Mouse (Mus musculus): ENCODE measurements around the gene Ttc23. TPM values are rescaled to one million over a fixed set of nuclear protein-coding genes. Genes with fewer than 3 reads are reported as not detected.

The Ttc23 gene
- polyA plus RNA-seq, 1 experiment from 2014 or later: 47.3 TPM

DNA sequence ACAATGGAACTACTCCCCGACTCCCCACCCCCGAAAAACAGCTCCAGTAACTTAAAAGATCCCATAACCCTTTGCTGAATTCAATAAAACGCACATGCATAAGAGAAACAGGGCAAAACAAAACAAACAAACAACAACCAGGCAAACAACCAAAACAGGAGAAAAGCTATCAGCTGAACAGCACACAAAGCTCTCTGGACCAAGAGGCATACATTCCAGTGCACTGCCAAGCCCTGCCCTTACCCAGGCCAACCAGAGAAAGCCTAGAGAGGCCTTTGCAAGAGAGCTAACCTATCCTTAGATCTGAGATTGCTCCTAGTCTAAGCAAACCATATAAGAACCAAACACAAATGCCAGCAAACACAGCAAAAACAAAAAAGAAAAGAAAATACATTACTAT, 25.1 kb upstream of the Ttc23 start:
- WGBS: 79% methylated on average over 3 of the region's 3 CpGs
- no peaks in the 10 kb centered on the region for H3K9me3 ChIP-seq
- no peaks in the 10 kb centered on the region for H3K36me3 ChIP-seq (replicated peaks)
- no peak overlapping the region for H3K27ac ChIP-seq (replicated peaks)
- no peak for DNase-seq (ENCODE audit: low spot score)
- no peak overlapping the region for H3K4me3 ChIP-seq
- H3K4me1 ChIP-seq: peaks cover 10% of the 10 kb centered on the region
- no peaks in the 10 kb centered on the region for H3K27me3 ChIP-seq (replicated peaks; ENCODE audit: low read depth, poor library complexity, severe bottlenecking)

DNA sequence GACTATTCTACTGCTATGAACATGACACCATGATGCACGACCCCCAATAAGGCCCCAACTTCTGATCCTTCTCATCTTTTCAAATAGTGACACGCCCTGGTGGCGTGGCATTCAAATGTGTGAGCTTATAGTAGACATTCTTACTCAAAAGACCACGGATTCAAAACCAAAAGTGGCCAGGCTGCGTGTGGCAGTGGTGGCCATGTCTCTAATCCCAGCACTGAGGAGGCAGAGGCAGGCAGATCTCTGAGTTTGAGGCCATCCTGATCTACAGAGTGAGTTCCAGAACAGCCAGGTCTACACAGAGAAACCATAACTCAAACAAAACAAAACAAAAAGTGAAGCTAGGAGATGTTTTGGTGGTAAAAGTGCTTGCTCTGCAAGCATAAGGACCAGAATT, 20.5 kb upstream of the Ttc23 start:
- Histone ChIP-seq H3K27ac (replicated peaks) (no peak overlapping the region), H3K4me3 (no peak overlapping the region), H3K4me1 (peaks cover 5% of the 10 kb centered on the region), H3K27me3 (replicated peaks; ENCODE audit: low read depth, poor library complexity, severe bottlenecking) (no peaks in the 10 kb centered on the region), H3K36me3 (replicated peaks) (0 out of 2 replicates have a peak, but pooled peaks cover 2% of the 10 kb centered on the region), H3K9me3 (no peaks in the 10 kb centered on the region)
- WGBS: 85% methylated on average over 5 of the region's 5 CpGs
- no peak for DNase-seq (ENCODE audit: low spot score)

DNA sequence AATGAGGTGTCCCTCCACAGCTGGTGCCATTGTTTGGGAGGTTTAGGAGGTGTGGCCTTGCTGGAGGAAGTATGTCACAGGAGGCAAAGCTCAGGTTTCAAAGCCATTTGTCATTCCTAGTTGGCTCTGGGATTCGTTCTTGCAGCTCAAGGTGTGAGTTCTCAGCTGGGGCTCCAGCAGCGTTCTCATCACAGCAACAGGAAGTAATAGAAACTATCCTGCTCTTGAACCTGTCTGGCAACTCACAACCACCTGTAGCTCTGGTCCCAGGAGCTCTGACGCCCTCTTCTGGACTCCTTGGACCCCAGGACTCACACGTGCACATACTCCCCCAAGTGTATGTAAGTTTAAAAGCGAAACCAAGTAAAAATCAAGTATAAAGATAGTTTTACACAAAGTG, 17.5 kb upstream of the Ttc23 start:
- no peak for DNase-seq (ENCODE audit: low spot score)
- WGBS: 51% methylated on average over 5 of the region's 5 CpGs
- H3K27ac ChIP-seq (replicated peaks): no peak overlapping the region

DNA sequence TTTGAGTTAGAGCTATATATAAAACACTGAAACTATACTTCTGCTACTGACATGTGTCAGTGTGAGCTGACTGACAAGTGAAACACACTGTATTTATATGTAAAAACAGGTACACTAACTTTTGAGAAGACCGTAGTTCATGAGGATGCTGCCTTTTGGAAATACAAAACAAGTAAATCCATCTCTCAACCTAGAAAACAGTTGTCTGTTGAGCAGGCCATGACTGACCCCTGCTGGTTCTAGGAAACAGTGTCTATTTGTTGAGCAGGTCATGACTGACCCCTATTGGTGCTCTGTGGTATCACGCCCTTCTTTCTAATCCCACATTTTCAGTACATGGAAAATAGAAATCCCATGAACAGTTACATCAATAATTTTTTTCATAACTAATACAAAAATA, 16.4 kb upstream of the Ttc23 start:
- DNase-seq (ENCODE audit: low spot score): peak; percentile 77
- H3K27me3 ChIP-seq (replicated peaks; ENCODE audit: low read depth, poor library complexity, severe bottlenecking): no peaks in the 10 kb centered on the region
- no peak overlapping the region for H3K27ac ChIP-seq (replicated peaks)
- H3K36me3 ChIP-seq (replicated peaks): peaks cover 5% of the 10 kb centered on the region; the same call in 1 of the 2 replicates
- H3K4me1 ChIP-seq: peaks cover 5% of the 10 kb centered on the region
- H3K4me3 ChIP-seq: no peak overlapping the region
- H3K9me3 ChIP-seq: no peaks in the 10 kb centered on the region
- 25% methylated on average over 2 of the region's 2 CpGs for WGBS

More for the DNA sequence above, 17.5 kb upstream of the Ttc23 start:
- no peaks in the 10 kb centered on the region for H3K9me3 ChIP-seq
- H3K36me3 ChIP-seq (replicated peaks): peaks cover 5% of the 10 kb centered on the region; the same call in 1 of the 2 replicates
- peaks cover 5% of the 10 kb centered on the region for H3K4me1 ChIP-seq
- H3K4me3 ChIP-seq: no peak overlapping the region
- no peaks in the 10 kb centered on the region for H3K27me3 ChIP-seq (replicated peaks; ENCODE audit: low read depth, poor library complexity, severe bottlenecking)

DNA sequence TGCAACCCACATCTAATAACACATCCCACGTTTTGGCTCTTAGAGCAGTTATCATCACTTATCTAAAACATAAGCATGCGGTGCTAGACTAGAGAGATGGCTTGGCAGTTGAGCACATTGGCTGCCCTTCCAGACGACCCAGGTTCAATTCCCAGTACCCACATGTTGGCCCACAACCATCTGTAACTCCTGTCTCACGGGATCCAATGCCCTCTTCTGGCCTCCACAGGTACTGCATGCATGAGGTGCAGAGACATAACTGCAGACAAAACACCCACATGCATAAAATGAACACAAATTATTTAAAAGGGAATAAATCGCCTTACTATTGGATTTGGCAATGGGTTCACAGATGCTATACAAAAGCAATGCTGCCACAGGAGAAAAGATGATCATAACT, 14.8 kb upstream of the Ttc23 start:
- DNase-seq (ENCODE audit: low spot score): no peak
- H3K36me3 ChIP-seq (replicated peaks): peaks cover 6% of the 10 kb centered on the region; the same call in 1 of the 2 replicates
- 81% methylated on average over 5 of the region's 5 CpGs for WGBS
- H3K9me3 ChIP-seq: no peaks in the 10 kb centered on the region
- H3K27ac ChIP-seq (replicated peaks): no peak overlapping the region
- no peak overlapping the region for H3K4me3 ChIP-seq
- H3K27me3 ChIP-seq (replicated peaks; ENCODE audit: low read depth, poor library complexity, severe bottlenecking): no peaks in the 10 kb centered on the region
- H3K4me1 ChIP-seq: peaks cover 5% of the 10 kb centered on the region

DNA sequence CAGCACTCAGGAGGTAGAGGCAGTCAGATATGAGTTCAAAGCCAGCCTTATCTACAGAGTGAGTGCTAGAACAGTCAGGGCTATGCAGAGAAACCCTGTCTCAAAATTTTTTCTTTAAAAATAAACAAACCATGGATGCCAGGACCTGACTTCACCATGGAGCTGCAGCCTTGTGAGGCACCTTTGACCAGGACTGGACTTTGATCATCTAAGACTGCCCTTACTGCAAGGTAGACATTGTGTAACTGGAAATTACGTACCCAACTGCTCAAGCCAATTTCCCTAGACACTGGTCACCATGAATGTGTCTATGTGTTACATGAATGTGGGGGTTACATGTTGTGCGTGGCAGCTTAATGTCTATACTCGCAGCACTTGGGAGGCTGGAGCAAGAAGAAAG, 13.0 kb upstream of the Ttc23 start:
- H3K4me3 ChIP-seq: no peak overlapping the region
- H3K36me3 ChIP-seq (replicated peaks): peaks cover 8% of the 10 kb centered on the region; the same call in 1 of the 2 replicates
- no peak overlapping the region for H3K27ac ChIP-seq (replicated peaks)
- no peaks in the 10 kb centered on the region for H3K9me3 ChIP-seq
- WGBS: 95% methylated on average over 3 of the region's 3 CpGs
- no peak for DNase-seq (ENCODE audit: low spot score)
- H3K4me1 ChIP-seq: peaks cover 7% of the 10 kb centered on the region
- H3K27me3 ChIP-seq (replicated peaks; ENCODE audit: low read depth, poor library complexity, severe bottlenecking): no peaks in the 10 kb centered on the region

DNA sequence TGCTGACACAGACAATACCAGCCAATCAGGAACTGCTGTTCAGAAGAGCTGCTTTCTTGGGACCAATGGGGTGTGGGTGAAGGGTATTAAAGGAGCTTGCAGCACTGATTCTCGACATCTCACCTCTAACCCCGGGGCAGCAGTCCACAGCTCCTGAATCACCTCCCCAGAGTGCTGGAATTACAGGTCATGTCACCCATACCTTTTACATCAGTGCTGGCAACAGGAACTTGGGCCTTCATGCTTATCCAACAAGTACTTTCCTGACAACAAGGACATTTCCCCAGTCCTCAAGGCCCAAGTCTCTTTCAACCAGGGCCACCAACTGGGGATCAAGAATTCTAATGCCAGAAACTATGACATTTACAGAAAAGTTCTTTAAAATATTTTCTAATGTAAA, 11.0 kb upstream of the Ttc23 start:
- WGBS: 72% methylated on average over 2 of the region's 2 CpGs
- peaks cover 8% of the 10 kb centered on the region for H3K4me1 ChIP-seq
- no peaks in the 10 kb centered on the region for H3K9me3 ChIP-seq
- no peak overlapping the region for H3K27ac ChIP-seq (replicated peaks)
- H3K36me3 ChIP-seq (replicated peaks): peaks cover 6% of the 10 kb centered on the region; the same call in 1 of the 2 replicates
- H3K4me3 ChIP-seq: no peak overlapping the region
- DNase-seq (ENCODE audit: low spot score): no peak
- H3K27me3 ChIP-seq (replicated peaks; ENCODE audit: low read depth, poor library complexity, severe bottlenecking): no peaks in the 10 kb centered on the region

DNA sequence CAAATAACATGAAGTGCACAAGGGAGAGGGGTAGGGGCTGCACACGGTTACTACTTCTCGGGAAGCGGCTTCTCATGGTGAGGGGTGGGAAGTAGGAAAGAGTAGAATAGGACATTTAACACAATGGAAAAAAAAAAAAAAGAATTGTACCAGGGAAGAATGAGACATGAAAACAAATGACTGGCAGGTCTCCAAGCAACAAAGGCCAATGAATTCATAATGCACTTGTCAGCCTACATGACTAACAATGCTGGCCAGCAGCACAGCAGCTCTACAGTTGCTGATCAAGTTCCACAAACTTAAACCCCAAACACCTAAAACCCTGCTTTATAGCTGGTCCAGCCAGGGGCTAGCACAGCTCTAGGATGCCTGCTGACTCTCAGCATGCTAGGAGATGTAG, 8.2 kb upstream of the Ttc23 start:
- Histone ChIP-seq H3K27ac (replicated peaks) (no peak overlapping the region), H3K27me3 (replicated peaks; ENCODE audit: low read depth, poor library complexity, severe bottlenecking) (no peaks in the 10 kb centered on the region), H3K4me1 (peaks cover 9% of the 10 kb centered on the region), H3K9me3 (no peaks in the 10 kb centered on the region), H3K4me3 (no peak overlapping the region), H3K36me3 (replicated peaks) (peaks cover 3% of the 10 kb centered on the region; the same call in 1 of the 2 replicates)
- WGBS: 86% methylated on average over 3 of the region's 3 CpGs
- DNase-seq (ENCODE audit: low spot score): no peak

DNA sequence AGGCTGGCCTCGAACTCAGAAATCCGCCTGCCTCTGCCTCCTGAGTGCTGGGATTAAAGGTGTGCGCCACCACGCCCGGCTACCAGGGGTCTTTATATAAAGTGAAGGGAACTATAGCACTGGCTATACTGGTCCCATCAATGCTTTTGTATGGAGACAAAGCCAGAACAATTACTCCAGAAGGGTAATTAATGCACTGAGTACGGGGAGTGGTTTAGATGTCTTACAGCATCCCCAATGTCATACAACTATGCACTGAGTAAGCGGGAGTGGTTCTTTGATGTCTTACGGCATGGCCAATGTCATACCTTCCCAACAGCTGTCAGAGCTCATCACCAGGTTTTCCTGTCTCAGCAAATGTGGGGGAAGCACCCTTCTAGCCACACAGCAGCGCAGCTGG, 4.3 kb upstream of the Ttc23 start:
- peaks cover 26% of the 10 kb centered on the region for H3K4me1 ChIP-seq
- 92% methylated on average over 9 of the region's 9 CpGs for WGBS
- no peaks in the 10 kb centered on the region for H3K9me3 ChIP-seq
- no peak for DNase-seq (ENCODE audit: low spot score)
- no peak overlapping the region for H3K4me3 ChIP-seq
- no peaks in the 10 kb centered on the region; the same call in 1 of the 2 replicates for H3K36me3 ChIP-seq (replicated peaks)
- no peak overlapping the region for H3K27ac ChIP-seq (replicated peaks)
- no peaks in the 10 kb centered on the region for H3K27me3 ChIP-seq (replicated peaks; ENCODE audit: low read depth, poor library complexity, severe bottlenecking)

DNA sequence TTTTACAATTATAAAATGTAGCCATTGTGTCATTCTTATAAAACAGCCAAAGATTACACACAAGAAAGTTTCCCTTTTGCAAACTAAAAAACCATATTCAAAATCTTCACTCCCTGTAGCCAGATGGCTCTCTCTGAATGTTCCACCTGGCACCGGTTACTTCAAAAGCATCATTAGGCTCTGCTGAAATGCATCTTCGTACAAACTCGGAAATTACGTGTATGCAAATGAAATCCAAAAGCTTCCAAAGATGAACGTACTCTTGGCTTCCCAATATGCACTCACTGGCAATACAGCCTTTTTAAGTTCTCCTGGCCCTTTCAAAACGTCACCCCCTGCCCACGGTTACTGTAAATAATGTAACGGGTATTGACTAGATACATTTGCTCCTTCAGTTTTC, 2.9 kb upstream of the Ttc23 start:
- H3K27ac ChIP-seq (replicated peaks): no peak overlapping the region
- H3K4me3 ChIP-seq: peak overlapping the region; percentile 73
- DNase-seq (ENCODE audit: low spot score): no peak
- H3K9me3 ChIP-seq: no peaks in the 10 kb centered on the region
- H3K4me1 ChIP-seq: peaks cover 35% of the 10 kb centered on the region
- no peaks in the 10 kb centered on the region for H3K27me3 ChIP-seq (replicated peaks; ENCODE audit: low read depth, poor library complexity, severe bottlenecking)
- 46% methylated on average over 8 of the region's 8 CpGs for WGBS
- no peaks in the 10 kb centered on the region; the same call in 1 of the 2 replicates for H3K36me3 ChIP-seq (replicated peaks)

DNA sequence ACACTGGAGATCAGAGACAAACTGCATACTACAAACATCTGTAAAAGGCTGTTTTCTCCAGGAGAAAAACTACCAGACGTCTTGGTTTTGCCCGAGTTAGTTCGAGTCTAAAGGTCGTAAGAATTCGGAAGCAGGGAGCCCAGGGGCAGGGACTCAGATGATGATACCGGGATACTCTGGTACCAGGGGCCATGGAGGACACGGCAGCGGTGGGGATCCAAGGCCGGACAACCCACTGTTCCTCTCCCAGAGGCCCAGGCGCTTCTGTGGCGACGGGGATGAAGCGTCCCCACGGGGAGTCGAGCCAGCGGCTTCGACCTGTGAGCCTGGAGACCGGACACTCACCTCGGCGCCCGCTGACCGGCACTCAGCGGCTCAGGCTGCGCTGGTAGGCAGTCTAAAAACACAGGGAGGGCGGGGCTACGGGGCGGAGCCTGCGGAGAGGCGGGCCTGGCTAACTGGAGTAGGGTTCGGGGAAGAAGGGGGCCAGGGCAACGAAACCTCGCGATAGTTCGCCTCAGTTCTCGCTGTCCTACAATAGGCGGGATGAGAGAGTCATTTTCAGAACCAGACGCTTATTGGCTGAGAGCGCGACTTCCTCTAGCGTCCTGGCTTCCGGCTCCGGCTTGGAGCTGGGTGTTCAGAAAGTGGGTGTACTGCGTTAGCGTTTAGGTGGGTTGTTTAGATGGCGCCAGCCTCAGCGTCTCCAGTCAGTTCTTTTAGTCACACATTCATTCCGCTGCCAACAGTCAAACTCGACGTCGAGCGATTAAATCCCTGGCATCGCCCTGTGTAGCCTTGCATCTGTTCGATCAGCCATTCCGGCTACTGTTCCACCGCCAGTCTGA, 2.2 kb upstream of the Ttc23 start, which contains the start of gene Lrrc28:
Gene Lrrc28 (minus strand): TSS at position 436 of the 848 bp plus-strand sequence.
- WGBS: under 1% methylated on average over 55 of the region's 55 CpGs
- DNase-seq (ENCODE audit: low spot score): peak; percentile 99
- Histone ChIP-seq H3K9me3 (no peaks in the 10 kb centered on the region), H3K27me3 (replicated peaks; ENCODE audit: low read depth, poor library complexity, severe bottlenecking) (no peaks in the 10 kb centered on the region), H3K27ac (replicated peaks) (peak within 1 kb of the TSS; percentile 84), H3K36me3 (replicated peaks) (no peaks in the 10 kb centered on the region; the same call in 1 of the 2 replicates), H3K4me3 (peak within 1 kb of the TSS; percentile 73), H3K4me1 (peaks cover 38% of the 10 kb centered on the region)

DNA sequence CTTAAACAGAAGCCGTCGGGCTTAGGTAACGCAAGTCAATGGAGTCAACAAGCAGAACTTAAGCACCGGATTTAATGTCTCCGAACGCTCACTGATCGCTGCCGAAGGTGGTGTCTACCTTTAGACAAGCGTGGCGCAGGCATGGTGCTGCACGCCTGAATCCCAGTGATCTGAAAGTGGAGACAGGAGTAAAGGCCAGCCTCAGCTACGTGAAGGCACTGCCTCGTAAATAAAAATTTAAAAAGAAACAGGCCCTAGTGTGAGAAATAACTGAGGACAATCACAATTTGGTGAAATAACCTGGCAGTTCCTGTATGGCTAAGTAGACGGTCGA, 1.6 kb upstream of the Ttc23 start:
- Histone ChIP-seq H3K4me3 (peak overlapping the region; percentile 73), H3K4me1 (peaks cover 41% of the 10 kb centered on the region), H3K27ac (replicated peaks) (peak overlapping the region; percentile 84), H3K36me3 (replicated peaks) (no peaks in the 10 kb centered on the region; the same call in 1 of the 2 replicates), H3K9me3 (no peaks in the 10 kb centered on the region), H3K27me3 (replicated peaks; ENCODE audit: low read depth, poor library complexity, severe bottlenecking) (no peaks in the 10 kb centered on the region)
- DNase-seq (ENCODE audit: low spot score): no peak
- under 1% methylated on average over 15 of the region's 15 CpGs for WGBS

DNA sequence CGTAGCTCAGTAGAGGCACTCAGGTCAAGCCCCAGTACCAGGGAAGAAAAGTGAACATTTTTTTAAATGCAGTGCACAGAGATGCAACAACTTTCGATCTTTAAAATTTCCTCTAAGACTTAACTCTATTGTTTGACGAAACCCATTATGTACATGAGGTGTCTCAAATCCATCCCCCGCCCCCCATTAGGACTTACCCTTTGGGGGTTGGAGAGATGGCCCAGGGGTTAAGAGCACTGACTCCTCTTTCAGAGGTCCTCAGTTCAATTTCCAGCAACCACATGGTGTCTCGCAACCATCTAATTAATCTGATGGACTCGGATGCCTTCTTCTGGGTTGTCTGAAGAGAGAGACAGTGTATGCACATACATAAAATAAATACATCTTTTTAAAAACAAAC, 1.1 kb upstream of the Ttc23 start:
- Histone ChIP-seq H3K36me3 (replicated peaks) (no peaks in the 10 kb centered on the region), H3K9me3 (no peaks in the 10 kb centered on the region), H3K27me3 (replicated peaks; ENCODE audit: low read depth, poor library complexity, severe bottlenecking) (no peaks in the 10 kb centered on the region), H3K4me3 (peak overlapping the region; percentile 73), H3K27ac (replicated peaks) (peak overlapping the region; percentile 84), H3K4me1 (peaks cover 43% of the 10 kb centered on the region)
- WGBS: 6% methylated on average over 6 of the region's 6 CpGs
- peak; percentile 25 for DNase-seq (ENCODE audit: low spot score)

All from embryonic facial prominence, embryonic 10.5 days (tissue).